In genomic region chr2:31069114-31069445, GRCm38 (mm10) we compare ENCODE assay signal across 8 mouse cellular contexts.
DNase-seq lines count a peak whose midpoint lies in the region; ATAC-seq and TF ChIP-seq lines count a peak whose summit lies in the region.

No protein-coding gene starts in this region.

- H3K27ac ChIP-seq in heart, embryonic 15.5 days = peak overlapping the region; percentile 72
- peak overlapping the region; percentile 97 for H3K27ac ChIP-seq in bone marrow macrophage, adult 2 months (ENCODE audit: insufficient read depth, low read depth, low read length)
- H3K27ac ChIP-seq in forebrain, embryonic 16.5 days (ENCODE audit: low read length) = peak overlapping the region; percentile 47
- peak overlapping the region; percentile 87 for H3K27ac ChIP-seq in midbrain, embryonic 11.5 days (ENCODE audit: low read depth, low read length)

- peaks cover 20% of the 10 kb centered on the region; the same call in 1 of the 2 replicates for H3K36me3 ChIP-seq in heart, embryonic 15.5 days
- H3K36me3 ChIP-seq in forebrain, embryonic 16.5 days (ENCODE audit: control insufficient read depth, insufficient read depth) = no peaks in the 10 kb centered on the region
- H3K36me3 ChIP-seq in midbrain, embryonic 11.5 days (ENCODE audit: control insufficient read depth, insufficient read depth, low read length) = no peaks in the 10 kb centered on the region

- no peak for TF ChIP-seq CTCF in bone marrow macrophage, adult 2 months (IDR thresholded peaks at IDR 0.05; ENCODE audit: low read depth, low read length)

- no peaks in the 10 kb centered on the region for H3K9me3 ChIP-seq in heart, embryonic 15.5 days (replicated peaks)
- no peaks in the 10 kb centered on the region for H3K9me3 ChIP-seq in forebrain, embryonic 16.5 days (ENCODE audit: control insufficient read depth, low read length)
- no peaks in the 10 kb centered on the region; the same call in 1 of the 2 replicates for H3K9me3 ChIP-seq in midbrain, embryonic 11.5 days (ENCODE audit: control insufficient read depth, low read length)

- ATAC-seq in heart, embryonic 15.5 days (replicated peaks; ENCODE audit: insufficient number of reproducible peaks, insufficient read depth, low FRiP score, low read depth) = no peak
- no peak for ATAC-seq in forebrain, embryonic 16.5 days
- ATAC-seq in midbrain, embryonic 11.5 days (ENCODE audit: low FRiP score) = no peak

- DNase-seq in heart, postnatal 4 days = no peak
- no peak for DNase-seq in midbrain, embryonic 11.5 days (ENCODE audit: low spot score, missing footprints)
- no peak for DNase-seq in urinary bladder, adult 18-20 months (ENCODE audit: low spot score in 2 of 2)
- no peak for DNase-seq in right cerebral cortex, postnatal 36 days (ENCODE audit: low spot score in 2 of 2)
- DNase-seq in urinary bladder, adult 2 months (ENCODE audit: low spot score) = no peak

- no peak overlapping the region for H3K4me2 ChIP-seq in heart, embryonic 15.5 days
- H3K4me2 ChIP-seq in forebrain, embryonic 16.5 days (ENCODE audit: low read length) = no peak overlapping the region
- H3K4me2 ChIP-seq in midbrain, embryonic 11.5 days = no peak overlapping the region

- no peak overlapping the region for H3K4me3 ChIP-seq in heart, embryonic 15.5 days
- H3K4me3 ChIP-seq in bone marrow macrophage, adult 2 months (ENCODE audit: insufficient read depth, low read length) = no peak overlapping the region
- H3K4me3 ChIP-seq in forebrain, embryonic 16.5 days (replicated peaks; ENCODE audit: low read length) = no peak overlapping the region
- H3K4me3 ChIP-seq in midbrain, embryonic 11.5 days (ENCODE audit: low read depth, low read length) = no peak overlapping the region

- 81% methylated on average over 4 of the region's 4 CpGs for WGBS in heart, embryonic 15.5 days
- 54% methylated on average over 4 of the region's 4 CpGs for WGBS in forebrain, embryonic 16.5 days
- 78% methylated on average over 4 of the region's 4 CpGs for WGBS in midbrain, embryonic 11.5 days

- no peak overlapping the region for H3K9ac ChIP-seq in heart, embryonic 15.5 days
- no peak overlapping the region for H3K9ac ChIP-seq in forebrain, embryonic 16.5 days (replicated peaks; ENCODE audit: low read depth, low read length)
- no peak overlapping the region for H3K9ac ChIP-seq in midbrain, embryonic 11.5 days (ENCODE audit: low read length)

- no peaks in the 10 kb centered on the region for H3K27me3 ChIP-seq in heart, embryonic 15.5 days
- H3K27me3 ChIP-seq in forebrain, embryonic 16.5 days (replicated peaks; ENCODE audit: control insufficient read depth, insufficient read depth, low read length) = no peaks in the 10 kb centered on the region
- H3K27me3 ChIP-seq in midbrain, embryonic 11.5 days (ENCODE audit: control insufficient read depth, insufficient read depth, low read length) = no peaks in the 10 kb centered on the region

- H3K4me1 ChIP-seq in heart, embryonic 15.5 days (replicated peaks) = peaks cover 21% of the 10 kb centered on the region
- H3K4me1 ChIP-seq in bone marrow macrophage, adult 2 months (ENCODE audit: control insufficient read depth, insufficient read depth, low read length) = peaks cover 57% of the 10 kb centered on the region
- peaks cover 19% of the 10 kb centered on the region for H3K4me1 ChIP-seq in forebrain, embryonic 16.5 days (replicated peaks; ENCODE audit: control insufficient read depth, insufficient read depth, low read length)
- H3K4me1 ChIP-seq in midbrain, embryonic 11.5 days (ENCODE audit: control insufficient read depth, insufficient read depth, low read length) = peaks cover 12% of the 10 kb centered on the region

- no peak for TF ChIP-seq POLR2A in bone marrow macrophage, adult 2 months (IDR thresholded peaks at IDR 0.05; ENCODE audit: borderline replicate concordance, low read depth, low read length)

Comparison
In these comparisons a context has a peak if more than half of its experiments do, and no peak if none do; other contexts are left out.
1. H3K27ac ChIP-seq: peak in every context shown above with its lines; median percentile 97 in bone marrow macrophage, adult 2 months; 87 in midbrain, embryonic 11.5 days; 72 in heart, embryonic 15.5 days; 47 in forebrain, embryonic 16.5 days.